Mouse (Mus musculus) CH12.LX (cell line): ENCODE data around the gene Ndufb4. TPM values are rescaled to one million over a fixed set of nuclear protein-coding genes. Genes with fewer than 3 reads are reported as not detected.

Experiments used
- DNase-seq: peaks from one replicate; pipeline ENCODE4 v3.0.0-alpha.2; 2013; ENCODE audit errors: extremely low read depth
- H3K27ac ChIP-seq: 2 replicates; pipeline ENCODE4 v1.5.1; 2012; ENCODE audit warnings: low read depth, mild to moderate bottlenecking, control low read depth, moderate library complexity; ENCODE audit not compliant: insufficient read depth
- H3K27me3 ChIP-seq: replicated peaks from 2 replicates; pipeline ENCODE3; 2012; ENCODE audit warnings: inconsistent platforms
- H3K36me3 ChIP-seq, 2 experiments: replicated peaks in 1 of 2; 2 replicates each; pipeline versions ENCODE3 to v1.6.1; 2012; ENCODE audit warnings: inconsistent platforms in 1 of 2, low read length in 1 of 2, mild to moderate bottlenecking in 1 of 2, mixed read lengths in 1 of 2, moderate library complexity in 1 of 2; ENCODE audit not compliant: control insufficient read depth in 1 of 2, insufficient read depth in 1 of 2
- H3K4me1 ChIP-seq, 2 experiments: 2 replicates each; pipeline ENCODE4 v1.6.1; 2012; ENCODE audit warnings: inconsistent platforms in 1 of 2, moderate library complexity in 1 of 2; ENCODE audit not compliant: insufficient read depth in 2 of 2, control insufficient read depth in 1 of 2
- H3K4me2 ChIP-seq: 2 replicates; pipeline ENCODE4 v1.6.1; 2012; ENCODE audit warnings: low read depth, mild to moderate bottlenecking, control low read depth; ENCODE audit not compliant: poor library complexity, insufficient read depth, severe bottlenecking
- H3K4me3 ChIP-seq, 3 experiments: fragments of 150-350 bp in 1 of 3; sonication (generic) in 1 of 3; replicated peaks in 1 of 3; 2 replicates each; pipeline versions ENCODE3 to v1.5.1; 2011 to 2012; ENCODE audit warnings: low read depth in 2 of 3, low read length in 2 of 3, mild to moderate bottlenecking in 2 of 3, moderate library complexity in 2 of 3, control low read depth in 1 of 3, improper control_type of control experiment in 1 of 3, inconsistent platforms in 1 of 3, mixed read lengths in 1 of 3; ENCODE audit not compliant: poor library complexity in 1 of 3
- H3K79me2 ChIP-seq: replicated peaks from 2 replicates; pipeline ENCODE4 v1.6.1; 2012; ENCODE audit warnings: mild to moderate bottlenecking, moderate library complexity; ENCODE audit not compliant: control insufficient read depth, poor library complexity, insufficient read depth, severe bottlenecking; ENCODE audit errors: extremely low read depth
- H3K9ac ChIP-seq: 2 replicates; pipeline ENCODE4 v1.6.1; 2012; ENCODE audit warnings: low read depth, mild to moderate bottlenecking, control low read depth, moderate library complexity; ENCODE audit not compliant: insufficient read depth
- H3K9me3 ChIP-seq: replicated peaks from 2 replicates; pipeline ENCODE3; 2012; ENCODE audit warnings: low read length, inconsistent platforms, mixed read lengths
- BHLHE40 ChIP-seq: IDR thresholded peaks from 2 replicates; pipeline ENCODE4 v1.6.1; 2011; ENCODE audit warnings: mild to moderate bottlenecking, low read depth, low read length, improper control_type of control experiment
- CHD2 ChIP-seq: IDR thresholded peaks from 2 replicates; pipeline ENCODE4 v1.6.1; 2011; ENCODE audit warnings: low read length, improper control_type of control experiment
- CTCF ChIP-seq, 2 experiments: IDR thresholded peaks in 1 of 2; conservative IDR thresholded peaks in 1 of 2; 2 replicates each; pipeline ENCODE4 v1.5.1; 2011 to 2012; ENCODE audit warnings: low read depth in 2 of 2, low read length in 2 of 2, improper control_type of control experiment in 1 of 2, inconsistent platforms in 1 of 2, mild to moderate bottlenecking in 1 of 2, moderate library complexity in 1 of 2
- GABPA ChIP-seq: IDR thresholded peaks from 2 replicates; pipeline ENCODE4 v1.6.1; 2012; ENCODE audit warnings: low read depth, low read length, improper control_type of control experiment, inconsistent platforms; ENCODE audit not compliant: insufficient replicate concordance
- IRF4 ChIP-seq: IDR thresholded peaks from 2 replicates; pipeline ENCODE4 v1.6.1; 2014; ENCODE audit warnings: low read depth, mild to moderate bottlenecking, inconsistent platforms, low read length, improper control_type of control experiment
- JUN ChIP-seq: IDR thresholded peaks from 2 replicates; pipeline ENCODE4 v1.6.1; 2011; ENCODE audit warnings: low read depth, mild to moderate bottlenecking, low read length, improper control_type of control experiment, moderate library complexity; ENCODE audit not compliant: insufficient read depth
- MAFK ChIP-seq: IDR thresholded peaks from 2 replicates; pipeline ENCODE4 v1.6.1; 2011; ENCODE audit warnings: low read length, improper control_type of control experiment; ENCODE audit not compliant: insufficient replicate concordance
- MEF2A ChIP-seq: IDR thresholded peaks from 2 replicates; pipeline ENCODE4 v1.6.1; 2014; ENCODE audit warnings: low read depth, mild to moderate bottlenecking, inconsistent platforms, low read length, improper control_type of control experiment, borderline replicate concordance
- MXI1 ChIP-seq: IDR thresholded peaks from 2 replicates; pipeline ENCODE4 v1.6.1; 2011; ENCODE audit warnings: mild to moderate bottlenecking, low read depth, low read length, improper control_type of control experiment
- MYC ChIP-seq: IDR thresholded peaks from 2 replicates; pipeline ENCODE4 v1.6.1; 2011; ENCODE audit warnings: low read depth, mild to moderate bottlenecking, improper control_type of control experiment, low read length
- NELFE ChIP-seq: IDR thresholded peaks from 2 replicates; pipeline ENCODE4 v1.6.1; 2011; ENCODE audit warnings: low read depth, low read length, improper control_type of control experiment
- POLR2A ChIP-seq: IDR thresholded peaks from 2 replicates; pipeline ENCODE4 v1.6.1; 2011; ENCODE audit warnings: low read depth, mild to moderate bottlenecking, improper control_type of control experiment, low read length
- POLR2AphosphoS2 ChIP-seq: IDR thresholded peaks from 2 replicates; pipeline ENCODE4 v1.6.1; 2011; ENCODE audit warnings: low read depth, low read length, improper control_type of control experiment
- RCOR1 ChIP-seq: conservative IDR thresholded peaks from 2 replicates; pipeline ENCODE4 v1.6.1; 2012; ENCODE audit warnings: low read depth, mild to moderate bottlenecking, inconsistent platforms, low read length, improper control_type of control experiment
- TCF12 ChIP-seq: IDR thresholded peaks from 2 replicates; pipeline ENCODE4 v1.6.1; 2014; ENCODE audit warnings: low read depth, mild to moderate bottlenecking, inconsistent platforms, low read length, improper control_type of control experiment
- UBTF ChIP-seq: IDR thresholded peaks from 2 replicates; pipeline ENCODE4 v1.6.1; 2012; ENCODE audit warnings: low read depth, mild to moderate bottlenecking, inconsistent platforms, low read length, improper control_type of control experiment, moderate library complexity
- ZC3H11A ChIP-seq: IDR thresholded peaks from 2 replicates; pipeline ENCODE4 v1.6.1; 2012; ENCODE audit warnings: low read depth, mild to moderate bottlenecking, inconsistent platforms, low read length, improper control_type of control experiment
- ZKSCAN1 ChIP-seq: IDR thresholded peaks from 2 replicates; pipeline ENCODE4 v1.6.1; 2012; ENCODE audit warnings: low read depth, inconsistent platforms, low read length, improper control_type of control experiment, borderline replicate concordance
- ZMIZ1 ChIP-seq: IDR thresholded peaks from 2 replicates; pipeline ENCODE4 v1.6.1; 2012; ENCODE audit warnings: low read depth, mild to moderate bottlenecking, inconsistent platforms, low read length, improper control_type of control experiment
- dilution Hi-C: fragments of 300-500 bp; cut with MboI; formaldehyde crosslinking; loops from 2 replicates; pipeline ENCODE4 v1.14.3; 2020; ENCODE audit warnings: low sequenced_read_pairs; ENCODE audit not compliant: extremely low pct_unique_long_range_greater_than_20kb, extremely low pct_ligation_motif_present
- in situ Hi-C: fragments of 300-500 bp; cut with MboI; formaldehyde crosslinking; loops from 3 replicates; pipeline ENCODE4 v1.14.3; 2019; ENCODE audit warnings: low sequenced_read_pairs, low pct_ligation_motif_present, low pct_unique_long_range_greater_than_20kb, mixed read lengths
- polyA plus RNA-seq: library from polyadenylated mRNA; unstranded; fragments of >175 nt; gene quantifications from 2 replicates; pipeline ENCODE4 v1.2.1, GENCODE M21; 2012; ENCODE audit warnings: low read depth; ENCODE audit not compliant: insufficient read length
- total RNA-seq, 2 experiments: library from RNA; depleted of rRNA; stranded (reverse); fragments of 300-350 nt in 1 of 2; fragments of >200 nt in 1 of 2; gene quantifications; 2 replicates each; pipeline ENCODE4 v1.2.3; 2012 to 2014

Gene Ndufb4
- total and polyA plus RNA-seq, 3 experiments, result 51.8 to 97.4 (median 70.7) TPM

DNA sequence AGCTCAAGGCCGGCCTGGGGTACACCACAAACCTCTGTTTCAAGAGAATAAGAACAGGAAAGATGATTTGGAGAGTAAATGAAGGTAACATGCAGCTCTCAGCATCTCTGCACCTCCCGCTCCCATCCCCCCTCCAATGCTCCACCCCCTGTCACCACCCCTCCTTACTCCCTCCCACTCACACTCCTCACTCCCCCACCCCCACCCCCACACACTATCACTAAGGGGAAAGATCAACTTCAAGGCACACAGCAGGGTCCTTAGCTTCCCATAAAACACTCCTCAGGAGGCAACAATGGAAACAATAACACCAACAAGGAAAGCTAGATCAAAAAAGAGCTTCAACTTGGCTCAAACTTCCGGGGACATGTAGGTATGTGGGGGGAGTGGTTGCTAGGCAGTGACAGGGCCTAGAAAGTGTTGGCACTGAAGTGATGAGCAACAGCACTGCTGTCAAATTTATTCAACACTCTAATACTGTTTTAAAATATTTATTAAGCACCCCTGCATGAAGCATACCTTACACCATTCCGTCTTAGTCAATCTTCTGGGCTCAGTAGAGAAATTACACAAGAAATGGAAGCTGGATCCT, 1.6 kb upstream of the Ndufb4 start:
- Histone ChIP-seq H3K4me2 (no peak overlapping the region), H3K9ac (no peak overlapping the region), H3K36me3 (peaks cover 0 to 10% of the 10 kb centered on the region in 2 experiments), H3K27ac (no peak overlapping the region), H3K4me1 (peaks cover 14 to 39% of the 10 kb centered on the region in 2 experiments), H3K27me3 (no peaks in the 10 kb centered on the region), H3K9me3 (no peaks in the 10 kb centered on the region), H3K4me3 (no peak overlapping the region), H3K79me2 (peaks cover 21% of the 10 kb centered on the region)
- in situ Hi-C loops, result no loop called here
- no peak for DNase-seq
- TF ChIP-seq MAFK (no peak), CHD2 (peak; percentile 51; the same call in 1 of the 2 replicates), MEF2A (no peak), TCF12 (no peak)
- dilution Hi-C loops, result no loop called here

DNA sequence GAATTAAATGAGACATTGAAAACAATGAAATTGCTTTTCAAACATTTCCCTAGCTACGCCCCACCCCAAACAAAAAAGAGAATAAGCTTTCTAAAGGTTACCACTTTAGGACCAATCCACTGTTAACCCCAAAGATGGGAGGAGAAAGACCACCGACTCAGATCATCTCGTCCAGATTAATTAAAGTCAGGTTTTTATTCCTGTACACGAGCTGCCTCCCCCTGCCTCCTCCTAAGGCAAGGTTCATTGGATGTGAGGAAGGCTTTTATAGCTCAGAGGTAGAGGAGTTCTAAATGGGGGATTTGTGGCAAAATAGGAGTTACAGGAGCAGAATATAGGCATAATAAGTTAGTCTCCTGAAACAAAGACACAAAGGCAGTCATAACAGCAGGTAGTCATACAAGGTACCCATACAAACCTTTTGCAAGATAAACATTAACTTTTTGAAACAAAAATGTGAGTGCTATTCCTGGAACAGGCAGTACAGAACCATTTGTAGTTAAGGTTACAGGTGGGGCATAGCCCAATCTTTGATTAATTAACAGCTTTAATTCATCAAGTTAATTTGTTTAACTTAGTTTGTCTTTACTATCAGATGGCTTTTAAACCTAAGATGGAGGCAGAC, 690 bp upstream of the Ndufb4 start:
- no peak for DNase-seq
- Histone ChIP-seq H3K4me2 (peak overlapping the region; percentile 90), H3K36me3 (peaks cover 0 to 17% of the 10 kb centered on the region in 2 experiments), H3K9me3 (no peaks in the 10 kb centered on the region), H3K4me1 (peaks cover 14 to 47% of the 10 kb centered on the region in 2 experiments), H3K79me2 (peaks cover 23% of the 10 kb centered on the region), H3K27ac (no peak overlapping the region), H3K27me3 (no peaks in the 10 kb centered on the region), H3K9ac (peak overlapping the region; percentile 77), H3K4me3 (peak overlapping the region in 2 of 3 experiments; percentile 39 to 85)
- TF ChIP-seq UBTF (no peak), GABPA (no peak), MYC (no peak), ZC3H11A (no peak), POLR2AphosphoS2 (no peak), BHLHE40 (no peak), POLR2A (no peak), NELFE (no peak), CTCF (conservative IDR thresholded peaks at IDR 0.05 in 1 of 2, IDR thresholded peaks at IDR 0.05 in 1 of 2; ENCODE audit: low read depth in 2 of 2, low read length in 2 of 2) (no peak), MXI1 (no peak), ZKSCAN1 (no peak), MAFK (no peak), JUN (no peak), IRF4 (no peak), ZMIZ1 (no peak), CHD2 (no peak), RCOR1 (no peak)
- in situ Hi-C loops, result no loop called here
- dilution Hi-C loops, result no loop called here
